Mouse (Mus musculus): ENCODE data around the gene Hsp90aa1.
"Not testable (repeated sequence)": the region's sequence is repeated elsewhere in the genome, so short reads cannot be mapped to it uniquely, and the experiment has no call there.

Gene Hsp90aa1

DNA sequence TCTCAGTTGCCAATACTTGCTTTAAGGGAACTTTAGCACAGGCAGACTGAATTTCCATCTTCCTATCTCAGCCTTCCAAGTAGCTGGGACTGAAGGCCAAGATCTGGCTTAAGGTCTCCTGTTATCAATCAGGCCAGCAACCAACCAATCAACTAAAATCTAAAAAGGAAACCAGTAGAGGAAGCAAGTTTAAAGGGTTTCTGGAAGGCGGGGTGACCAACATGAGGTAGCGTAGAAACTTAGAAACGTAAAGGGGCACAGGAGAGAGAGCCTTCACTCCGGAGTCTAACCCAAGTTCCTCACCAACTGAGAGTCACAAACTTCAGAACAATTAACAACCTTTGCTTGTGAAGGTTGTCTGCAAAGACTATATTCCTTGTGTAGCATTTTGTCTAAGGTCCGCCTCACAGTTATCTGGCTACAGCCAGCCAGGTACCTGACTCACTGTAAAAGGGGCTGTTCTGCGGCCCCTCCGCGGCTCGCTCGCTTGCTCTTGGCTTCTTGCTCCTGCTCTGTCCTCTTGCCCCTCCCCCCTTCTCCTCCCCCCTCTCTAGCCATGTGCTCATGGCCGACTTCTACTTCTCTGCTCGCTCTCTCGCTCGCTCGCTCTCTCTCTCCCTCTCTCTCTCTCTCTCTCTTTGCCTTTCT, 3.9 kb downstream of the Hsp90aa1 start:
- no peak for DNase-seq (ENCODE audit: low spot score)

- DNase-seq (ENCODE audit: low spot score): no peak
Measured at GRCm38 (mm10) chr12:110698080-110698479, 4.4 kb downstream of the Hsp90aa1 start.

GRCm38 (mm10) chr12:110697457-110697856, 5.1 kb downstream of the Hsp90aa1 start:
- no peak for DNase-seq (ENCODE audit: low spot score)

DNA sequence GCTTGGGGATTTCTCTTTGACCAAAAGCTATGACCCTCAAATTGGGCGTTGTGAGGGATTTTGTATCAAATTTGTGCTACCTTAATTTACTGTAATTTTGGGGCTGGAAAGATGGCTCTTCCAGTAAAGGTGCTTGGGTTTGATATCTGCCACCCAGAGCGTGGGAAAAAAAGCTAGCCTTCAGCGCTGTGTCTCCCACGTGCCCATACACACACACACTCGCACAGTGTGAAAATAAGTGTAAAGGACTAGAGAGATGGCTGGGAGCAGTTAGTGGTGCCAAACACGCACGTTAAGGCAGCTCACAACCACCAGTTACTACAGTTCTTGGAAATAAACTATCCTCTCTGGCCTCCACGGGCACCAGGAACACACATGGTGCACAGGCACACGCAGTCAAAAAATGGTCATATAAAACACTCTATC, 5.5 kb downstream of the Hsp90aa1 start:
- DNase-seq (ENCODE audit: low spot score): no peak

DNA sequence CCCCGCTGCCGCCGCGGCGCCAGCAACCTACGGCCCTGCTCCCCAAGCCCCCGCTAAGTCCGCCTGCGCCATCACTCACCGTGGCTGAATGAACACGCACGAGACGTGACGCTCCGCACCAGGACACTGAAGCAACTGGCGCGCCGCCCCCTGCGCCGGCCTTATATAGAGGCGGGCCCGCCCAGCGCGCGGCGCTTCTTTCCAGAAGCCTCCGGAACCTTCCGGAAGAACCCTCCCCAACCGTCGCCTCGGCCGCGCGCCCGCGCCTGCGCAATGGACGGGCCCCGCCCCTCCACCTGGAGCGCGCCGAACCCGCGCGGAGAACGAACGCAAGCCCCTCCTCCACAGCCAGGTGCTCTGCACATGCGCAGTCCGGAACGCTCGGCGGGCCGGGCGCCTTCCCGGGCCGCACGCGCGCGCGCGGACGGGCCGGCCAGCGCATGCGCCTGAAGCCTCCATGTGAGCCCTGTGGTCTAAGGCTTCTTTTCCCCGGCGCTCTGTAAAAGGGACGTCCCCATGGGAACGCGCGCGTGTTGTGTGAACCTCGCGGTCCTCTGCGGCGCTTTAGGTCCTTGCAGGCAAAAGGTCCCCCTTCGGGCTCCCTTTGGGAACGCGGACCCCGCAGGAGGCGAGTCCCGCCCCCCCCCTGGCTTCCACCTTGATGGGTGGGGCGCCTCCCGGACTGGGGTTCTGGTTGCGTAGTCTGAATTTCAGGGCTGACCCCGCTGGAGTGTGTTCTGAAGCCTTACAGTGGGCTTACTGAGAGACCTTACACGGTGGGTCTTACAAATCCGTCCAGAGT, 6.2 kb downstream of the Hsp90aa1 start:
- peak; percentile 99 for DNase-seq (ENCODE audit: low spot score)

DNA sequence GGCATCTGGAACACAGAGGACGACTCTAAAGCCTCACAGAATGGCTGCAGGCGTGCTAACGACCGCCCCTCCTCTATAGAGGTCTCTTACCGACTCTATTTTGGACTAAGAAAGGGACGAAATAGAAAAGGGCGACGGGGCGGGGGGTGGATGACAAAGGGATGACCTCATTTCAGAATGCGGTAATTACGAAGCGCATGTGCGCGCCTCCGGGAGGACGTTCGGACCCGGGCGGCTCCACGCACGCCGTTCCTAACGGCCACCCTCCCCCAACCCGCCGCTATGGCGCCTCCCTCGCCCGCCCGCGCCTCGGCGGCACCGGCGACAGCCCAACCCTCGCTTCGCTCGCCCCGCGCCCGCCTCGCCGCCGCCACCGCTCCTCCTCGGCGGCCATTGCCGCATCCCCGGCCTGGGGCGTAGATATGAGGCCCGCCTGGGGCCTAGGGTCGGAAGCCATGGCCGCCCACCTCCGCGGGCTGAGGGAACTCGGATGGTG, 6.8 kb downstream of the Hsp90aa1 start:
- DNase-seq (ENCODE audit: low spot score): no peak

GRCm38 (mm10) chr12:110693378-110693777, 9.2 kb downstream of the Hsp90aa1 start:
- DNase-seq (ENCODE audit: low spot score): not testable (repeated sequence)

- no peak for DNase-seq (ENCODE audit: low spot score)
Measured at GRCm38 (mm10) chr12:110689919-110690643, 12.4 kb downstream of the Hsp90aa1 start.

DNA sequence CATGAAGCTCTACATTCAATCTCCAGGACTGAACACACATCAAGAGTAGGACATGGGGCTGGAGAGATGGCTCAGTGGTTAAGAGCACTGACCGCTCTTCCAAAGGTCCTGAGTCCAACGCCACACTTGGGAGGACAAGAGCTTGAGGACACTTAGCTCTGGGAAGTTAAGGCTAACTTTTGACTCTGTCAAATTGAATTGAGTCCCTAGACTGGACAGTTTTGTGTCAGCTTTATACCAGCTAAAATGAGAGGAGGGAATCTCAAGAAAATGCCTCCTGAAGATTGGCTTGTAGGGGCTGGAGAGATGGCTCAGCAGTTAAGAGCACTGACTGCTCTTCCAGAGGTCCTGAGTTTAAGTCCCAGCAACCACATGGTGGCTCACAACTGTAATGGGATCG, 13.6 kb downstream of the Hsp90aa1 start:
- DNase-seq (ENCODE audit: low spot score): not testable (repeated sequence)

DNA sequence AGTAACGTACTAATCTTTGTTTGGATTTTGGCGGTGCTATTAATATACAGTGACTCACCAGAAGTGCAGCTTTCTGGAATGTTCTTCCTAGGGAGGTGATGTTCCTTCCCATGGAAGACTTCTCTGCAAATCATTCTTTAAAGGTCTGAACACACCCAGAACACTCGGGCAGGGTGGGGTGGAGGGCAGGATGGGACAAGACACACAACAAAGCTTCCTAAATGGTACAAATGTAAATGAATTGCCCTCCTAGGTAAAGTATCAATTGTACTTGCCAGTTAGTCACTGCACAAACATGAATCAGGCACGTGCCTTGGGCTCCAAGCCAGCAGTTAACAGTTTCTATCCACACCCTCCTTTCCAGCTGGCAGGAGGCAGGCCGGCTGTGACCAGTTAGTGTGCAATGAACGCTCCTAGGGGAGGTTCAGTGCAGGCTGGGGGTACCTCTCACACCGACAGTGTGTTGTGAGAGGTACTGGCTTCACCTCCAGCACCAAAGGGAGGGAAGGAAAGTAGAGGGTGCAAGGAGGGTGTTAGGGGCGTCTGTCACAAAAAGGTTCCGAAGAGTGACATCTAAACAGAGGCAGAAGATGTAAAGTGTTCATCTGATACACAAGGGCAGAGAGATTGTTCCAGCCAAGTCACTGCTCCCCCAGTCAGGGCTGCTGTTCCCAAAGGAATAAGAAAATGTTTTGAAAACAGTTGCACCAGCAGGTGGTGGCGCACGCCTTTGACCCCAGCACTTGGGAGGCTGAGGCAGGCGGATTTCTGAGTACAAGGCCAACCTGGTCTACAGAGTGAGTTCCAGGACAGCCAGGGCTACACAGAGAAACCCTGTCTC, 14.4 kb downstream of the Hsp90aa1 start:
- DNase-seq (ENCODE audit: low spot score): peak; percentile 56

GRCm38 (mm10) chr12:110683580-110683979, 18.9 kb downstream of the Hsp90aa1 start:
- DNase-seq (ENCODE audit: low spot score): no peak

- DNase-seq (ENCODE audit: low spot score): no peak
Measured at GRCm38 (mm10) chr12:110682561-110683299, 19.8 kb downstream of the Hsp90aa1 start, which contains the start of gene 1700001K19Rik. TSS of gene 1700001K19Rik (minus strand) at chr12:110682619.

DNA sequence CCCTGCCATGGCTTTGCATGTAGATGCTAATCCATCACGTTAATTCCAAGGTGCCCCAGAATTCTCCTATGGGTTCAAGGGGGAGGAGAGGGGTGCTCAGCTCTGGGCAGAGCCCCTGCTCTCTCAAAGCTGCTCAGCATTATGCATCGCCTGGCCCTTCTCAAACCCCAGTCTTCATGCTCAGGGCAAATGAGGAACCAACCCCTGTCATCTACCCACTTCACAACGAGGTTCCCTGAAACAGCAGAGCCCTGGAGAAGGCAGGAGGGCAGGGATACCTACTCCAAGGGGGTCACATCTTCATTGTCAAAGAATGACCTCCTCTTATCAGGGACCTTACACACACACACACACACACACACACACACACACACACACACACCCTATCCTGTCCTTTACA, 20.6 kb downstream of the Hsp90aa1 start:
- DNase-seq (ENCODE audit: low spot score): no peak

DNA sequence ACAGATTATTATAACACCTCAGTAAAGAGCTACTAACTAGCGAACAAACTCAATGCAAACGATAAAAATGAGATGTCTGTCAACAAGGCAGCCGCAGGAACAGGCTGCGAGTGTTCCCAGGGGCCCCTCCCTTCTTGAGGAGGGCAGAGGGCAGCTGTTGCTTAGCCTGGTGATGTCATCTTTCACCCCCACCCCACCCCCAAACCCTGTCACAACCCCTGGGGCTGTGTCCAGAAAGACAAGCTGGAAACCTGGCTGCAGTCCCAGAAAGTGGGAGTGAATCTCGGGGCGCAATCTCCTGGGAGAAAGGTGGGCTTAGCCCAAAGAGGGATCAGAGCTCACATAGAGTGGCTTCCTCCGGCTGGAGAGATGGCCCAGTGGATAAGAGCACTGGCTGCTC, 21.3 kb downstream of the Hsp90aa1 start:
- DNase-seq (ENCODE audit: low spot score): no peak

GRCm38 (mm10) chr12:110674243-110674642, 28.3 kb downstream of the Hsp90aa1 start:
- no peak for DNase-seq (ENCODE audit: low spot score)

DNA sequence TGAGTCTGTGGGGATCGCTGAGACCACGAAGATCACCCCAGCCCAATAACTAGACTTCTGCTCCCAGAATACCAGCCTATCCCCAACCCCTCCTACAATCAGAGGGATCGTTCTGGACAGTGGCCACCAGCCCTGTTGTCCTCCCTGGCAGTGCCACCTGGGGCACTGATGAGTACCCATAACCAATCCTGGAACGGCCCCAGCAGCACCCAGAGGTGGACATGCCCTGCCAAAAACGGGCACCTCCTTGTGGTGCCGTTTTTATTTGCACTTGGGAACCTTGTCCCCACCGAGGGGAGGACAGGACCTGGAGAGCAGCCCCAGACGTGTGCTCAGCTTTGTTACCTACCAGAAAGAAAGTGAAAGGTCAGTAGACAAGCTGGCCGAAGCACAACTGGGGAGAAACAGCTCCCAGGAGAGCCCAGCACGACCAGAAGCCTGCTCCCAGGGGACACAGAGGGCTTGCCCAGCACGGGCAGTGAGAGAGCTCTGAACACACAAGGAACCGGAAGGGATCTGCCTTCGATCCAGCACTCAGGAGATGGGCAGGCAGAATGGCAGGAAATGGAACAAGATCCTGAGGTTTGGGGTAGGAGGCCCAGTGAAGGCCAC, 35.0 kb downstream of the Hsp90aa1 start:
- DNase-seq (ENCODE audit: low spot score): no peak

- no peak for DNase-seq (ENCODE audit: low spot score)
Measured at GRCm38 (mm10) chr12:110661746-110662145, 40.8 kb downstream of the Hsp90aa1 start.

- DNase-seq (ENCODE audit: low spot score): no peak
Measured at GRCm38 (mm10) chr12:110651464-110651863, 51.1 kb downstream of the Hsp90aa1 start.

DNA sequence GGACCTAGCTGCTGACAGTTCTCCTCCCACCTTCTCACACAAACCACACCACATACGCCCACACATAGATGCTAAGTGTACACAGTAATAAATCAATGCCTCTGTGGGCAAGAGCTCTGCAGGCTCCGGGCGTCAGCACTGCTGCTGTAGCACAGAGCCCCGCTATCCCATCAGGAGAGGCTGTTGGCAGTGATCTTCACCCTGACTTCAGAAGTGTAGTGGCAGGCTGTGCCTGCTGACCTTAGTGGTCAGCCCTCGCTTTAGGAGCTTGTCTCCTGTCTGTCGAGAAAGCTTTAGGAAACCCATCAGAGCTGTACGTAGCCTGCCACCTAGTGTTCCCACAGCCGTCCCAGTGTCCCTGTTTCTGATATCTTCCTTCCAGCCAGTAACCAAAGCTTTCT, 52.3 kb downstream of the Hsp90aa1 start:
- DNase-seq (ENCODE audit: low spot score): no peak

All from ovary, postnatal 14 days (tissue).